Mouse (Mus musculus) cerebellum, adult 2 months (tissue): ENCODE measurements at regions not wholly inside any gene's neighbourhood (a gene's known extent, or its start where the extent isn't known, plus 50 kb on each side); places are given as distances from the start of the nearest gene placed in this dataset.

ENCODE experiments used
- CTCF ChIP-seq: fragments of 200-500 bp; IDR thresholded peaks from 2 replicates; pipeline ENCODE4 v1.5.1; 2011; ENCODE audit warnings: low read depth, mild to moderate bottlenecking, control low read depth, low read length, moderate library complexity, borderline replicate concordance; ENCODE audit not compliant: insufficient read depth
- POLR2A ChIP-seq: fragments of 200-500 bp; IDR thresholded peaks from 2 replicates; pipeline ENCODE4 v1.6.1; 2011; ENCODE audit warnings: low read length, control low read depth, borderline replicate concordance; ENCODE audit not compliant: insufficient read depth

DNA sequence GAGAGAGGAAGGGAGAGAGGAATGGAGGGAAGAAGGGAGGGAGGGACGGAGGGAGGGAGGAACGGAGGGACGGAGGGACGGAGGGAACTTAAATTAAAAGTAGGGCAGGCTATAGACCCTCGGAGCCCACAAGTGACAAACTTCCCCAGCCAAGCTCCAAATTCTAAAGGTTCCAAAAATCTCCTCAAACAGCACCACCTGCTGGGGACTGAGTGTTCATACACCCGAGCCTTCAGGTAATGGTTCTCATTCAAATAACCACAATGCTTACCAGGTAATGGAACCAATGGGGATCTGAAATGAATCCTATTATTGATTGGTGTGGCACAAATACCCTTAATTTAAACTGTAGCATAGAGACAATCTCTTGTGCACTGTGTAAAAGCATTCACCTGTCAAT, 246.0 kb upstream of the Tmem132c start:
- no peak for TF ChIP-seq CTCF
- no peak for TF ChIP-seq POLR2A
